Mouse (Mus musculus) bone marrow, adult 2 months (tissue): ENCODE measurements around the gene Cbl. TPM values are rescaled to one million over a fixed set of nuclear protein-coding genes. Genes with fewer than 3 reads are reported as not detected.
A peak's percentile ranks its signal among the peaks of the same experiment; 100 is the strongest.

ENCODE experiments used
- H3K27ac ChIP-seq: fragments of 200-500 bp; 2 replicates; pipeline ENCODE4 v1.5.1; 2012; ENCODE audit warnings: low read depth, mild to moderate bottlenecking, control low read depth, inconsistent platforms, low read length; ENCODE audit not compliant: control insufficient read depth, poor library complexity, insufficient read depth
- H3K4me1 ChIP-seq: fragments of 200-500 bp; 2 replicates; pipeline ENCODE4 v1.6.1; 2011; ENCODE audit warnings: low read length; ENCODE audit not compliant: control insufficient read depth, insufficient read depth
- H3K4me3 ChIP-seq: fragments of 200-500 bp; replicated peaks from 2 replicates; pipeline ENCODE3; 2011; ENCODE audit warnings: mild to moderate bottlenecking, low read depth, low read length, control low read depth; ENCODE audit not compliant: control insufficient read depth
- CTCF ChIP-seq: fragments of 200-500 bp; IDR thresholded peaks from 2 replicates; pipeline ENCODE4 v1.5.1; 2011; ENCODE audit warnings: low read length, control low read depth; ENCODE audit not compliant: control insufficient read depth, insufficient read depth
- POLR2A ChIP-seq: fragments of 200-500 bp; IDR thresholded peaks from 2 replicates; pipeline ENCODE4 v1.6.1; 2011; ENCODE audit warnings: low read depth, mild to moderate bottlenecking, control low read depth, low read length, borderline replicate concordance; ENCODE audit not compliant: control insufficient read depth
- WGBS: fragments of 180-500 bp; shearing (Covaris S2); methylation state at CpG from one replicate; pipeline ENCODE4 v1.1.7; 2018; 5-methylcytosine and 5-hydroxymethylcytosine counted together
- polyA plus RNA-seq: library from polyadenylated mRNA; stranded (reverse); fragments of >200 nt; gene quantifications from 2 replicates; pipeline ENCODE4 v1.2.4, GENCODE M21; 2011; ENCODE audit warnings: low replicate concordance; ENCODE audit not compliant: missing spikeins, insufficient read depth, insufficient read length

Cbl gene
- polyA plus RNA-seq, 1 experiment, result 50.5 TPM

DNA sequence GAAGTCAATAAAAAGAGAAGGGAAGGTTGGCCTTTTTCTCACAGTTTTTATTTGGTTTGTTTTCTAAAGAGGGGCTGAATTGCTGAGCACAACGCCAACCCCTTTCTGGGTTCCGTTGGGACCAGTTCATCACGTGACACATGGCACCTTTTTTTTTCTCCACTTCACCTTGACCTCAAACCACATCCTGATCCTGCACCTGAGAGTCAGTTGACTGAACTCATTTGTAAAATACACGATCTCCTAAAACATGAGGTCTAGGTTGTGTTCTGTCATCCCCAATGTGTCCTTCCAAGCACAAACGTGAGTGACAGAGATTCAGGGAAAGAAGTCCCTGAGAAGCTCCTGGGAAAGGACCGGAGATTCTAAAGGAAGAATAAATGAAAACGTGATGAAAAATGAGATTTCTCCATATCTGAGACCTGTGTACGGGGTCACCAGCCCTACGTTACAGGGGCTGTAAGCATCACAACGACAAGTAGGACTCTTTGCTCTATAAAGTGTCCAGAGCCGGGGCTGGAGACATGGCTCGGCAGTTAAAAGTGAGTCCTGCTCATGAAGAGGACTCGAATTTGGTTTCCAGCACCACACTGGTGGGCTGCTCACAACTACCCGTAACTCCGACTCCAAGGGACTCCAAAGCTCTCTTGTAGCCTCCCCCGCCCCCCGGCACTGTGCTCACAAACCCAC, 4.8 kb upstream of the Cbl start:
- TF ChIP-seq POLR2A (no peak), CTCF (no peak)
- no peak overlapping the region for H3K27ac ChIP-seq
- no peaks in the 10 kb centered on the region; the same call in 1 of the 2 replicates for H3K4me1 ChIP-seq
- WGBS, result 71% methylated on average over 17 of the region's 17 CpGs
- H3K4me3 ChIP-seq, result no peak overlapping the region

DNA sequence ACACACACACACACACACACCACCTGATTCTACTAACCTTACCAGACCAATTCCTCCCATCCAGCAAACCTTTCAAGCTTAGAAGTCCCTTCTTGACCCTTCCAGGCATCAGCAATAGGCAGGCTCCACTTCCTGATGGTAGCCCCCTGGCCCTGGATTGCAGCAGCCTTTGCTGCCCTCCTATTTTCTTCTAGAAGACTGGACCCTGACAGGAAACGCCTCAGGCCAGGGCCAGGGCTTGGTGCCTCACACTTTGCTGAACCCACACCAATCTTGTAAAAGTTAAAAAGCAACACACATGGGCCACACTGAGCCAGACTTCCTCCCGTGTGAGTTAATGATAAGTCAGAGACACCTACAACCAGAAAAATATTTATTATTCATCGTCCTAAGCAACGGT, 3.3 kb upstream of the Cbl start:
- no peak overlapping the region for H3K4me3 ChIP-seq
- H3K4me1 ChIP-seq, result no peaks in the 10 kb centered on the region; the same call in 1 of the 2 replicates
- no peak overlapping the region for H3K27ac ChIP-seq
- WGBS, result 73% methylated on average over 4 of the region's 4 CpGs
- no peak for TF ChIP-seq CTCF

DNA sequence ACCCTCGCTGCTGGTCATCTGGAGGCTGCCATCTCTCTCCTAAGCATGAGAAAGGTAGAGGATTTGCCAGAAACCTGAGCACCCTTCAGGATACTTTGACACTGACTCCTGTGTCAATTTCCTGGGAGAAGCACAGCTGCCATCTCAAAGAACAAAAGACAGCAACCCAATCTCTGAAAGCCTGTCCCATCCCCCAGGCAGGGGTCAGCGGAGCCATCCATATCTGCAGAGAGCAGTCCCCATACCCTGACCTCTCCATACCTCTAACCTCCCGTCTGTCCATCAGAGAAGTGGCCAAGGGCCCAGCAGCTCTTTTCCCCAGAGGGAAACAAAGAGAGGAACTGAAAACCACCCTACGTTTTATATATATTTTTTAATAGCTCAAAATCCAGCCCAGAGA, 2.8 kb upstream of the Cbl start:
- Histone ChIP-seq H3K4me3 (no peak overlapping the region), H3K27ac (no peak overlapping the region), H3K4me1 (peaks cover 3% of the 10 kb centered on the region; the same call in 1 of the 2 replicates)
- no peak for TF ChIP-seq POLR2A
- no peak for TF ChIP-seq CTCF
- 60% methylated on average over 4 of the region's 4 CpGs for WGBS

DNA sequence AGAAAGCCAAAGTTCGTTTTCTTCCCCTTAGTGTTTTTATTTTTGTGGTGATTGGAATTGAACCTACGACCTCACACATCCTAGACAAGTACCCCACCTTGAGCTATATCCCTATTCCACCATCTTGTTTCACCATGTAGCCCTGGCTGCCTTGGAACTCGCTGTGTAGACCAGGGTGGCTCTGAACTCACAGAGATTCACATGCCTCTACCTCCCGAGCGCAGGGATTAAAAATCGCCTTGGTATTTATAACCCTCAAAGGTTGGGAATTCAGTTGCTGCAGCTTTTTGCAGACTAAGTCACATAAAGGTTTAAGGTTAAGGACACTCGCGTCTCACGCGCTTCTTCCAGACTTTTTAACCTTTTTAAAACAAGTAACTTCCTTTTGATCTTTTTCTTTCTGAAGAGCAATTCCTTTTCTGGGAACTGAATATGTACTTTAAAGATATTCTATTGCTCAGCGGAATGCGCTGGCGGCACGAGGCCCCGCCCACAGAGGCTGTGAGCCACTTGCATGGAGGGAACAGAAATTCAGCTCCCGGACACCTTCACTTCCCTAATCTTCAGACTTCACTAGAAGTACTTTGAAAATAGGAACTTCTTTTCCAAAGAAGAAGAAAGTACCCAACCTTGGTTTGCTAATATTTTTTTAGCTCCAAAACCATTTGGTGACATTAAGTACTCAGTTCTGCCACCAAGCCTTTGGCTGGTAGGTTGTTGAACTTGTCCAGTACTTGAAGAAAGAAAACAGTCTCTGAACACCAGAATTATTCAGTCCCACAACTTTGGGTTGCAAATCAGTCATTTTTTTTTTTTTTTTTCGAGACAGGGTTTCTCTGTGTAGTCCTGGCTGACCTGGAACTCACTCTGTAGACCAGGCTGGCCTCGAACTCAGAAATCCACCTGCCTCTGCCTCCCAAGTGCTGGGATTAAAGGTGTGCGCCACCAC, 904 bp upstream of the Cbl start:
- Histone ChIP-seq H3K4me3 (peak overlapping the region; percentile 58), H3K27ac (peak overlapping the region; percentile 95), H3K4me1 (peaks cover 5% of the 10 kb centered on the region; the same call in 1 of the 2 replicates)
- WGBS, result 9% methylated on average over 19 of the region's 19 CpGs
- TF ChIP-seq CTCF (no peak), POLR2A (no peak)

DNA sequence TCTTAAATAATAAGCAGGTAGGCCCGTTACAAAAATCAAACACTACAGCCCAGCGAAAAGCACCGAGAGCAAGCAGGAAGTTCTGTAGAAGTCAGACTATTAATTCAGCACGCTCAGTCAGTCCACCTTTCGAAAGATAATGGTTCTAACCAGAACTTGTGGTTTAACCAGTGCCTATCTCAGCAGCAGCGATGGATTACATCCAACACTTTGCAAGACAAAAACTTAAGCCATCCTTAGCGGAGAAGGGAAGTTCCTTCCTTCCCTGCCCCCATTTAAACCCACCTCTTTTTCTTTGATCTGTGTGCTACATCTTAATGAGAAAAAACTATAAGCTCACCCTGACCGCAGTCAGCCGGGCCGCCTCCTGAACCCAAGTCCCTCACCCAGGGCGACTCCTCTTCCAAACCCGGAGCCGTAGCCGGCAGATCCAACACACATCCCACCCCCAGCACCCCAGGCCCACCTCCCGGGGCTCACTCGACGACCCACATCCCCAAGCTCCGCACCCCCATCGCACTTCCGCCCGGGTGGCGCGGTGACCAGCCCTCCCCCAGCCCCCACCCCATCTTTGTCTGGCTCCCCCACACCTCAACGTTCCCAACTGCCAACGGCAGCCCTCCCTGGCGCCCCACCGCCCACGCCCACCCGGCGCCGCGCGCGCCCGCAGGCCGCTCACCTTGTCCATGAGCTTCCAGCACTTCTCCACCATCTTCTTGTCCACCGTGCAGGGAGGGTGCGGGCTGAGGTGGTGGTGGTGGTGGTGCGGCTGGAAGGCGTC, 638 bp downstream of the Cbl start:
- Histone ChIP-seq H3K4me1 (peaks cover 5% of the 10 kb centered on the region; the same call in 1 of the 2 replicates), H3K4me3 (peak overlapping the region; percentile 99), H3K27ac (peak overlapping the region; percentile 95)
- WGBS, result under 1% methylated on average over 39 of the region's 40 CpGs
- TF ChIP-seq POLR2A (no peak), CTCF (no peak)

DNA sequence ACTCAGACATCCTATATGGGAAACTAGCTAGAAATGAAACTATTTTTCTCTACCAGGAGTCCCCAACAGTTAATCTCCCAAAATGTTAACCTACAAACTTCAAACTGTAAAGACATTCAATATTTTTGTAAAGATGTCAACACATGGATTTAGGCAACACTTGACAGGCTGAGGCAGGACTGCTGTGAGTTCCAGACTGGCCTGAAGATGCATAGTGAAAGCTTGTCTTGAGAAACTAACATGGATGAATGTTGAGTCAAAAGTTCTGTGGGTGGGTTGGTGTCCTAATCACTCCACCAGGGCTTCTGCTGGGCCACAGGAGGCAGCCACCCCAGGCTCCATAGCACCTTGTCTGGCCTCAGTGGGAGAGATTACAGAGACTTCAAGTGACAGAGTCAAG, 2.2 kb downstream of the Cbl start:
- TF ChIP-seq POLR2A (no peak), CTCF (no peak)
- peaks cover 5% of the 10 kb centered on the region; the same call in 1 of the 2 replicates for H3K4me1 ChIP-seq
- peak overlapping the region; percentile 29 for H3K4me3 ChIP-seq
- peak overlapping the region; percentile 76 for H3K27ac ChIP-seq

DNA sequence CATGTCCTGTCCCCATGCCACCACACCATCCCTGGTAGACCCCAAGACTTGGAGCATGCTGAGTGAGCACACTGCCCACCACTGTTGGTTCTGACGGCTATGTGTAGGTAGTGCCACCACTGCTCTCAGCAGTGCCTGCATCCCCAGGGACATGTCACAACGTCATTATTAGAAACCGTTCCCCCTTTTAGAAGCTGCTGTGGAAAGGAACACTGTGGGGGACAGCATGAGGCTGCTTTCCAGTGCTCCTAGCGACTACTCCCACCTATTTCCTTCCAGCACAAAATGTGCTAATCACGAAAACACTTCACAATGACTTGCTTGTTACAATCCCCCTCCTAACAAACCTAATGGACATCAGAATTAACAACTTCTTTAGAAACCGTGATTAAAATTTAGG, 7.9 kb downstream of the Cbl start:
- TF ChIP-seq POLR2A (no peak), CTCF (no peak)
- no peak overlapping the region for H3K27ac ChIP-seq
- peaks cover 5% of the 10 kb centered on the region for H3K4me1 ChIP-seq
- no peak overlapping the region for H3K4me3 ChIP-seq
- 24% methylated on average over 6 of the region's 6 CpGs for WGBS
